Mouse (Mus musculus) cerebellum, adult 2 months (tissue): Measurements from ENCODE around the gene Aurkb.

Source experiments
- CTCF ChIP-seq: fragments of 200-500 bp; IDR thresholded peaks from 2 replicates; pipeline ENCODE4 v1.5.1; 2011; ENCODE audit warnings: low read depth, mild to moderate bottlenecking, control low read depth, low read length, moderate library complexity, borderline replicate concordance; ENCODE audit not compliant: insufficient read depth
- POLR2A ChIP-seq: fragments of 200-500 bp; IDR thresholded peaks from 2 replicates; pipeline ENCODE4 v1.6.1; 2011; ENCODE audit warnings: low read length, control low read depth, borderline replicate concordance; ENCODE audit not compliant: insufficient read depth

DNA sequence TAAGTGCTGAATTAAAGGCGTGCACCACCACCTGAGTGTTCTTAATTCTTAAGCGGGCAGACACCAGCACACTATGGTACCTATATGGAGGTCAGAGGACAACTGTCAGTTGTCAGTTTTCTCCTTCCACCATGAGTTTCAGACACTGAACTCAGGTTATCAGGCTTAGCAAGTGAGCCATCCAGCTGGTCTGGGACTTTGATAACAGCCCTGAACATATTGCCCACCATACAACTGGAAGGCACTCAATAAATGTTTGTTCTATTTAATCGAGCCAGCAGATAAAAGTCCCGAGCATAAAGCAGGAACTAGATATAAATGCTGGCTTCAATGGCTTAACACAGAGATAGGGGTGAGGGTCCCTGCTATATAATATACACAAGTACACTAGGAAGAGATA is 48.4 kb upstream of the Aurkb start:
- TF ChIP-seq CTCF: no peak
- no peak for TF ChIP-seq POLR2A
